Mouse (Mus musculus) kidney, postnatal 36 days (tissue): ENCODE measurements around the gene Pex10.

Experiments
- DNase-seq, 2 experiments: peaks; one replicate each; pipeline ENCODE4 v3.0.0; 2021 to 2022; ENCODE audit warnings: mixed read lengths in 2 of 2

Pex10 gene

DNA sequence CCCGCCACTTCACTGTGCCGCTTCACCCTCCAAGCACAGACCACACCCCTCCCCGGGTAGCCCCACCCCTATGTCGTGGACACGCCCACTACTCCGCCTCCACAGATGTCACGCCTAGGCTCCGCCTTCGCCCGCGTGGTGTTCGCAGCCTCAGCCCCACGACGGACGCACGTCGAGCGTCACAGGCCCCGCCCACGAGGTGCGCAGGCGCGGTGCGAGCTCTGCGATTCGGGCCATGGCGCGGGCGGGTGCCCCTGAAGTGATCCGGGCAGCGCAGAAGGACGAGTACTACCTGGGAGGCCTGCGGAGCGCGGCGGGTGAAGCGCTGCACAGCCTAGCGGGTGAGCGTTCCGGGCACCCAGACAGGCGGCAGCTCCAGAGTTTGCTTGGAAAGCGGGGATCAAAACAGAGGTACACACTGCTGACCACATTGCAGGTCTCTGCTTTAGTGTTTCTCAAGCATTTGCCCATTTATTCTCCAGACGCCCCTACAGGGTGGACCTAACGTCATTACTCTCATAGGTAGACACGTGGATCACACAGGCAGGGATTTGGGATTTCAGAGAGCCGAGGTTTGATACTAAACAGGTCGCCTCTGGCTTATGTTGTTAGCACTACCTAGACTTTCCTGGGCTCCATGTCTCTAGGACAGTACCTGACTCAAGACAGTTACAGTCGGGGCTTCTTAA lies at the start of gene Pex10:
Pex10 (plus strand) TSS at position 183 of the 689 bp plus-strand sequence.
- peak; percentile 96 to 98 for DNase-seq

DNA sequence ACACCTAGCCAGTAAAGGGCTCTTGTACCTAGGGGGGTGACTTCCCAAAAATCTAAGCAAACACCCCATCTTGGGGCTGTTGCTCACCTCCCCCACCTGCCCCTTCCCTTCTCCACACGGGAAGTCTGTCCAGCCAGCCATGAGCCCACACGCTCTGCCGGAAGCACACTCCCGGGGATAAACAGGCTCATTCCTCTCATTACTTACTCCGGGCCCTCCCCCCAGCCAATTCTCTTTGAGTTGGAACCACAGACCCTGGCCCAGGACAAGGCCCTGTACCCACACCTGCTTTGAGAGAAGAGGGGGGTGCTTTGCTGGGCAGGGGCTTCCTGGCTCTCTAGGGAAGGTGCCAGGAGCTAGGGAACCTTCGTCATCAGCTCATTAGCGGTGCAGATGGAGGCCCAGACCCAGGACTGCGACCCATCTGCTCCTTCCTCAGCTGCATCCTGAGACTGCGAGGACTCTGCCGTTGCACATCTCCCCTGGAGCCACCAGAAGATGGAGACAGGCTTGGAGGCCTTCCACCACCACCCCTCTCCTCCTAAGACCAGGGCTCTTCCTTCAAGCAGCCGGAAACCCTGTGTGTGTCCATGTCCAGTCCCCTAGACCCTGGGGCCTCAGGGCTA lies 49.5 kb upstream of the Pex10 start:
- no peak for DNase-seq

DNA sequence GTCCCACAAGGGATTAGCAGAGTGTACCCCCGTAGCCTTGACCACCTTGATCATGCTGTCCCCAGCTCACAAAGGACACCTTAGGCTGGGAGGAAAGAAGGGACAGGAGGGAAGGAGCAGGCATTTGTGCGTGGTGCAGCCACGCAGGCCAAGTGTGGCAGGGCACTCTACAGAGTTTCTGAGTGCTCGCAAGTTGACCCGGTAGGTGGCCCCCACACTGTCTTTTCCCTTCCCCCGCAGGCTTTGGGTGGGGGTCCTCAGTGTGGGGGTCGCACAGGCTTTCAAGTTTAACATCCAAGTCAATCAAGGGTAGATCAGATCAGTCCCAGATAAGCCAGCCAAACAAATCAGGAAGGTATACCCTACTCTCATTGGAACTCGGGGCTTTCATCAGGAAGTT lies 48.8 kb upstream of the Pex10 start:
- DNase-seq = no peak

DNA sequence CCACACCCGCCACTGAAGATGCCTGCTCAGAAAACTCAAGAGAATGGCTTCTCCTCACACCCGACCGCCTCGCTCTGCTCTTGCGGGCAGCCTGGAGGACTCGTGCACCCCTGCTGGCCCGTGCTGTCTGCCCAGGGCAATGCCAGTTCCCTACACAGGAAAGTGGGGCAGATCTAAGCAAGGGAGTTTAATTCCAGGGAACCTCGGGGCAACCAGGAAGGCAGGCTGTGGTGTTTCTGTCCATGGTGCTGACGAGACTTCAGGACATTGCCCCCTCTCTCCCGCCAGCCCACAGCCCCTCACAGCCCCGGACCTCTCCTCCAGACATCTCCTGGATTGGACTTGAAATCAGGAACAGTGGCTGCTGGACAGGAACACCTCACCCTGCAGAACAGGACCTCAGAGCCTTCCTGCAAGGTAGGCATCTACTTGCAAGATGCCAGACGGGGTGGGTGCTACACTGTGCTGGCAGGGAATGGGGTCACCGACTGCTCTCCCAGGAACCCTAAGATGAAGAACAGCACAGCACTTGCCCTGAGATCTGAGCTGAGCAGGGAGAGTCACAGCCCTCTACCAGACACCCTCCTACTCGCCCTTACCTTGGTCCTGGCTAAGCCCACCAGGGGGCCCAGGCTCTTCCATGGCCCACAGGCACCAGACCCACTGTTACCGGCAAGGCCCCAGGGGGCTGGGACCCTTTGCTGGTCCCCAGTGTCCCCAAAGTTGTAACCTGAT lies 48.0 kb upstream of the Pex10 start:
- peak; percentile 12 to 65 for DNase-seq

DNA sequence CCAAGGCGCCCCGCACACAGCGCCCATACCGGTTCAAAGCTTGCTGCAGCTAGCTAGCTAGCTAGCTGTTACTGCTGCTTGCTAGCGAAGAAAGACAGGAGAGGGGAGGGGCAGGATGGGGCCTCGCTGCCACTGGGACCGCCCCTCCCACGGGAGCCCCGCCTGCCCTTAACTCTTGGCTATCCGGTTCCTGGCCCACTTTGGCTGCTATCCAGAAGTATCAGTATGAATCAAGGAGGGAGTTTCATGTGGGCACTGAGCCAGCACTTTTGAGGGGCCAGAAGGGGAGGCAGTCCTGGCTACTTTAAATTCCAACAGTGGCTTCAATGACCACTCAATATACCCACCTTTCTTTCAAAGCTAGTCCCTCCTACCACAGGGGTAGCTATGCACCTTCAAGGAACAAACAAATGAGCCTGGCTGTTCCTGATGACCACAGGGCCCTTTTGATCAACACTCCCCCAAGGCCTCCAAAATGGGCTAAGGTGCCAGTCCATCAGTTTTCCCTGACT lies 47.4 kb upstream of the Pex10 start:
- peak in 1 of 2 experiments; percentile 20 for DNase-seq

DNA sequence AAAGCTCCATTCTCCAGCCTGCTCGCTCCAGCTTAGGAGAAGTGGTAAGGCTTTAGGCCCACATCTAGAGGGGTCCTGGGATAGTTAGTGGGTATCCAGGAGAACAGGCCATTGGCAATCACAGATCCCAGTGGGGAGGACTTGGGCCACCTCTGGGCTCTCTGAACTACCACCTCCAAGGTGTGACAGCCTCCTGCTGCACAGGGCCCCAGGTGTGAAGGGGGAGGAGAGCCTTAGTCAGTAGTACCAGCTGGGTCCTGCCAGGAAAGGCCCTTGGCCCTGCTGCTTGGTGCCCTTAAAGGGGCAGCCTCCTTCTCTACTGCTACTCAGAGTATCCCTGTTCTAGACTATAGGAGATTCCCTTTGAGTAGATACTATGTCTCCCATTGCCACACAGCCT lies 46.7 kb upstream of the Pex10 start:
- no peak for DNase-seq

DNA sequence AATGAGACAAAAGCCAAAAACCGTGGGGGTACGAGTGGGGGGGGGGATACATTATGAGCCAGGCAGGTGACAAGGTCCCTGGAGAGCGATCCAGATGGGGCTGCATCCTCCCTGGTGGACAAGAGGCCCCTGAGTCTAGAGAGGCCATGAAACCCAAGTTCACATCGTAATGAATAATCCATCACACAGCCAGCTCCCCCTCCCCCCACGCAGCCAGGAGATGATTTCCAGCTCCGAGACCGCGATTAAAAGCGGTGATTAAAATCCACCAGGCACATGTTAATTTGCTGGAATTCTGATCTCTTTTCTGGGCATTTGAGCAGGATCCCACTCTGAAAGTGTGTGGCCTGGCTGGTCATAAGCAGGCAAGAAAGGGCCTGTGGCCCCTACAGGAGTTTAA lies 46.0 kb upstream of the Pex10 start:
- no peak for DNase-seq

DNA sequence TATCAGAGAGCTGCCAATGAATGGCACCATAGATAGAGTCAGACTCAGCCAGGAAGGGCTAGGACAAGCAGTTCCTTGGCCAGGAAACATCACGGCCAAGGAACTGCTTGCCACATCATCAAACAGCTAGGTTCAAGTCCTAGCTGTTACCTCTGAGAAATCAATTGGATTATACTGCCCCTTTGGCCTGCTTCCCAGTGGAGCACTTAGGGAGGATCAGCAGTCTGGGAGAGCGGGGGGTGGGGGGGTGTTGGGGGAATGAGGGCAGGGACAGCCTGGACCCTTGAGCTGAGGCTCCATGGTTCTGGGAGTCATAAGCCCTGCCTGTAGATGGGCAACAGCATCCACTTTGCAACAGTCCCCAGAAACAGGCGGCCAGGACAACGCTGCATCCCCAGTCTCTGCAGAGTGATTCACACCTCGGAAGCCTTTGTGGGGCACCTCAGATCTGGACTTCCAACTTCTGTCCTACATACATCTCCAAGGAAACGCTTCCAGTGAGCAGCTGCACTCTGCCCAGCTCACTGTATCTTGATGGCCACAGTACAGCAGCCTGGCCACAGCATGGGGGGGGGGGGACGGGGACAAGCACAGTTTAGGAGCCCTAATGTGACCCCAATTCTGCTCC lies 44.5 kb upstream of the Pex10 start:
- DNase-seq = no peak

DNA sequence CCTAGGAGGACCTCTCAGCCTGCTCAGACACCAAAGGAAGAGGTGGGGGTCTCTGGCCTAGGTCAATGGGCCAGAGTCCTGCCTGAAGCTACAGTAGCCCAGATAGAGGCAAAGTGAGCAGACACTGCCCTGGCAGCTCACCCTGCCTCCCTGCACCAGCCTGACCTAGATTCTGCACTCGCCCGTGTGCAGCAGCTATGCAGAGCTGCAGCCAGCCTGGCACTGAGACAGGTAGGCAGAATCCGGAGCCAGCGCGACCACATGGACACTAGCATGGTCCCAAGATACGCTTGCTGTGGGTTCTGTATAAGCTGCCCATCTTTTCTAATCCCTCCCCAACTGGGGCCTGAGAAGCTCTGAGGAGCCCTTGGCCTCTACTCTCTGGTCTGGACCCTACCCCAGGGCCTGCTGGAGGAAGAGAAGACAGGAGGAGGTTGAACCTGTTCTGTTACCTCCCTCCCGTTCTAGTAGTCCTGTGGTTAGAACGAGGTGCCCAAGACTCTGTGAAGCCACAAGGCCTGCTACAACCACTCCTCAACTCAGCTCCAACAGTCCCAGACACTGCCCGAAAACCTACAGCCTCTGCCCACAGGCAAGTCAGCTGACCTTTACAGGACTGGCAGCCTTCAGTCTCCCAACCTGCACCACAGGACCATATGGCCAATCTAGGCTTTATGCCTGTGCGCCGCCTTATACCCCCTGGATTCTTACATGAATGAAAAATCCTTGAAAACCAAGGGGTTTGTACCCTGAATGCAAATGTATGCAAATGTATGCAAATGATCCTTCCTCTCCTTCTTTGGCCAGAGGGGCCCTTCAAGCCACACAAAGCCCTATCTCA lies 42.4 kb upstream of the Pex10 start:
- no peak for DNase-seq

DNA sequence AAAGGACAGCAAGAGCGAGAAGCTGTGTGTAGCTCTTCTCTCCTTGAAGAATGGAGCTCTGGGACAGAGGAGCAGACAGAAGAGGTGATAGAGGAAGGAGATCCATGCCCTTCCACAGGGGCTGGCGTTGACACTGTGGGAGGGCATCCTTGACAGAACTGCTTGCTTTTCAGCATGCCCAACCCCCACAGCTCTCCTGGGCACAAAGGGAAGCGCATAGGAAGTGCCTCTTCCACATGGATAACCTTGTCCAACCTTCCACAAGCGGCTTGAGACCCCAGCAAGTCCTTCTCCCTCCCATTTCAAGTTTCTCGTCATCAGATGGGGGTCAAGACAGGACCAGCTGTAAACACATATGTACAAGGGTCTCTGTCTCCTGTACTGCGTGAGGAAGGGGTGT lies 33.7 kb upstream of the Pex10 start:
- no peak for DNase-seq

DNA sequence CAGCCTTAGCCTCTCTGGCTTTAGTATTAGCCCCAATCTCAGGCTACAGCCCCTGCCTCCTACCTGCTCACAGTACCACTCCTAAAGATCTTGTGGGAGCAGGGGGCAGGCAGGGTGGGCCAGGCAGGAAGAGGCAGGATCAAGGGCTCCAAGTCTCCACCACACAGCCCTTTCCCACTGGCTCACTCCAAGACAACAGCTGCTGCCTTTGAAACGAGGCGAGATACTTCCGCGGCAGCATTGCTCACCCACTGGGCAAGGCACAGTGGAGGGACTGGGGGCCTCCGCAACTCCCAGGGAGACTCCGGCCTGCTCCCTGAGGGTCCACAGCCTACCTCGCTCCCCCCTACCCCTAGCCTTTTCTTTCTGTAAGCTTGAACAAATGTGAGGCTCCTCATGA lies 32.6 kb upstream of the Pex10 start:
- DNase-seq = no peak

DNA sequence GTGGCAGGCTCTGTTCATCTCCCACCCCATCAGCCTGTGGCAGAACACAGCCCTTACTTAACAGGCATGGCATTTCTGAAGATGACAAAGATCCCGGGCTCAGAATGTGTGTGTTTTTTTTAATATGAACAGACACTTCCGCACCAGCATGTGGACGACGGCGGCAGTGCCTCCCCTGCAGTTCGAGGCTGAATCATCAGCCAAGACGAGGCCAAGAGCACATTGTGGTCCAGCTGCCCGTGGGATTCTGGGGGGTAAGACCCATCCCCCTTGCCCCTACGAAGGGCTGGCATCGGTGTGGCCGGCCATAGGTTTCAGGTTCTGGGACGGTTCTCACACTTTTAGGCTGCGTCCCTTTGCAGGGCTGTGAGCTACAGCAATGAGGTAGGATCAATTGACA lies 32.0 kb upstream of the Pex10 start:
- DNase-seq = no peak

DNA sequence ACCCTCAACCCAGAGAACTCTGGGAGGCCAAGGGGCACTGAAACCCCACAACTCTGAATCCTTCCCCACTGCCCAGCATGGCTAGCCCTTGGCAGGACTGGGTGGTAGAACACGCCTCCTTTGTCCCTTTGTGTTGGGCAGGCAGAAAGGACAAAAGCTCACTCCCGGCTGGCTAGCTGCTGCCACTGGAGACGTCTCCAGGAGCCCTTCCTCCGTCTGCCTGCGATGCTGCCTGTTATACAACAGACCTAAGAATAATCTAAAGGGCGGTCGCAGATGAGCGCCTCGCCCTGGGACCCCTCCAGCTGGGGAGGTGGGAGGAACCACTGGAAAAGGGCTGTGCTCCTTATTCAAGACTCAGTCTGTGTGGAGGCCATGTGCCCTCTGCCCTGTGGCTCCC lies 26.6 kb upstream of the Pex10 start:
- DNase-seq = no peak

DNA sequence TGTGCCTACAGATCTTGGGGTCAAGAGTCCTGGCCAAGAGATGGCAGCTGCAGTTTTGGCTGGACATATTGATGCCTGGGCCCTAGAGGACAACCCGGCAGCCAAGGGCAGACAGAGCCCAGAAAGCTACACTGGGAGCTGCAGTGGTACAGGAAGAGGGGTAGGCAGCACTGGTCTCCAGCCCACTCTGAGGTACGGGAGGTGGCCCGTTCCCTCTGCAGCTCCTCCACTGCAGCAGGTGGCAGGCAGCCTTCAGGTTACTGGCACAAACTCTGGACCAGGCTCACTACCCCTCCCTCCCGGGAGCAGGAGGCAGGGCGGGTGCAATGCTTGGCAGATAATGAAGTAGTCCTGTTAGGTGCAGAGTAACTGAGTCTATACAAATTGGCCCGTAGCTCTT lies 26.1 kb upstream of the Pex10 start:
- no peak for DNase-seq

DNA sequence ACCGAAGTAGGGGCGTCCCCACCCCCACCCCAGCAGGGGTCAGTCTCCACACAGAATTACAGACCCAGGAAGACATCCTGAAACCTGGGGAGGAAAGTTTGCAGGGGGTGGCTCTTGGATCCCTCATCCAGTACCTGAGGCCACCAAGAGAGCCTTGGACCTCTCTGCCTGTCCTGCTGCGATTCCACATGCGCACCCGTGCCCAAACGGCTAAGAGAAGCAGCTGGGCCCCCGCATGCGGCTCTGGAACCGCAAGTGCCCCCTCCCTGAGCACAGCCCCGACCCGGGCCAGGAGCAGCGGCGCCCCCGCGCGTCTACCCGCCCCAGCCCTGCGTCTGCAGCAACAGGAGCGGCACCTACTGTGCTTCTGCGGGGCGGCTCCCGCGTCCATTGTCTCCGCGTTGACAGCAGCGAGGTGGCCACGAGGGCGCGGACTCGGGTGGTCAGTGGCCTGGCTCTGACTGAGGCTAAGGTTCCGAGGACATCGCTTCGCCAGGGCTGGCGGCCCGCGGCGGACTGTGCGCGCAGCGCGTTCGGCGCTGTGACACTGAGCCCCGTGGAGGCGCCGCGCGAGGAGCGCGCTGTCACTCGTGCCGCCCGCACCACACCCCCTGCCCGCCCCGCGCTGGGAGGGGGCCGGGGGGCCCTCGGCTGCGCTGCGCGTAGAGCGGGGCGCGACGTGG lies 24.1 kb upstream of the Pex10 start:
- no peak for DNase-seq

DNA sequence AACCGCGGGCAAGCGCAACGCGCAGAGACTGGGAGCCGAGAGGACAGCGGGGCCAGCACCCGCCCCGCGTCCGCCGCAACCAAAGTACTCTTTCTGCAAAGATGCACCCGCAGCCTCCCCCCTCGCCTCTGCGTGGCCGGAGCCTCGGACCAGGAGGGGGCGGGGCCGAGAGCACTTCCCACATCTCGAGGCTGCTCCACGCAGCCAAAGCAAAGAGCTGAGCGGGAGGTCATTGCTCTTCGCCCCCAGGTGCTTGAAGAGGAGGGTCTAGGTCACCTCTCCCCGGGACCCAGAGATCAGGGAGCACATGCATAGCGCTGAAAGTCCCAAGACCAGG lies 23.6 kb upstream of the Pex10 start:
- no peak for DNase-seq

DNA sequence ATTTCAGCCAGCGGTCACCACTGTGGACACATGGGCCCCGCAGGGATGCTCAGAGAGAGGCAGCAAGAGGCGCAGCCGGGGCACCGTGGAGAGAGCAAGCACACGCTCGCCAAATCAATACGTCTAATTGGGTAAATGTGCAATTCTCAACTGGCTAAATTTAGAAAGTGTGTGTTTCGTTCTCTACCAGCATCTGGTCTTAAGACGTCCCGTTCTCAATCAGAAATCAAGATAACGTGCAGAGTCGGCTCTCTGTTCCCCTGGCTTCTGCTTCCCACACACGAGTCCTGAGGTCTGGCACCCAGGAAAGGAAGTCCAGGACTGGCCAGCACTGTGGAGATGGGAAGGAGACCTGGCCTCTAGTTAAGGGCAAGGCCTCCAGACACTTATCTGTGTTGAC lies 20.2 kb upstream of the Pex10 start:
- no peak for DNase-seq

DNA sequence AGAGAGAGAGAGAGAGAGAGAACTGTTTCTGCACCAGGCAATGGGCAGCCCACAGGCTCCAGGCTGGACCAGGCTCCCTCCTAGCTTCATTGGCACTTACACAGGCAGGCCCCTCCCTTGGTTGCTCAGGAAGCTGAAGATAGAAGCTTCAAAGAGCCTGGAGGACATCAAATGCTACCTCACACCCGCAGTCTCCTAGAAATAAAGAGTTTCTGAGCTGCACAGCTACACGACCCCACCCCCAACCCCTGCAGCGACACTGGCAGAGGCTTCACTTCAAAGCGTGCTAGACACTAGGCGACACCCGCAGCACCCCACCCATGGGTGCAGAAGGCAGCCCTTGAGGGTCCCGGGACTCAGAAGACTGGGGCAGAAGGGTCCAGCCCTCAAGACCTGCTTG lies 16.7 kb upstream of the Pex10 start:
- no peak for DNase-seq

DNA sequence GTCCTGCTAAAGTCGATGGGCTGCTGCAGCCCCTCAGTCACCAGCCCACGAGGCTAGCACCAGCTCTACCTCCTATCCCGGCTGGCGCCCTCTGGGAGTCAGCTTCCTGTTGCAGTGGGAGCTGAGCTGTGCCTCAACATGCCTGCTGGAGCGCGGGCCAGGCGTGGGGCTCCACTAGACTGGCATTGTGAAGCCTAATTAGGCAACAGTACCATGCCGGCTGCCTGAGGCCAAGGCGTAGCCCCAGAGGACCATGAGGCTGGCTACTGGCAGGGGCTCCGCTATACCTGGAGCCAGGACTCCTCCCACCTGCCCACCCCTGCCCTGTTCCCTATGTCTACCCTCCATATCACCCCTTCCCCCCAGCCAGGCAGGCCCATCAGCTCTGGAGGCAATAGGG lies 10.1 kb upstream of the Pex10 start, which contains the start of gene Plch2:
Plch2 (minus strand) TSS at position 61 of the 400 bp plus-strand sequence.
- no peak for DNase-seq

DNA sequence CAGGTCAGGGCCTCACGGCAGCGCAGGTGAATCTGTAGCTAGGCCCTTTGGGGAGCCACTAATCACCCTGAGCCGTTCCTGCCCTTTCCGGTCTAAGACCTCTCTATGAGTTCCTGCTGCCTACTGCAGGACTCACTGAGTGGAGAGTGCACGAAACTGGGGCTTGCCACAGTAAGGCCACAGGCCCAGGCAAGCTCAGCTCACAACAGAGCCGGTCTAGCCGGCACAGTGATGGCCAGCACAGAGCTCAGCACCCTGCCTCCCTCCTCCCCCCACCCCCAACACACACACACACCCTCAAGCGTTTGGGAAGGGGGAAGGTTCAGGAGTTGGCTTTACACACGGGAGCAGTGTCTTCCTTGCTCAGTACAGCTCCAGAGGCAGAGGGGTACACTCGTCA lies 8.5 kb upstream of the Pex10 start:
- no peak for DNase-seq

DNA sequence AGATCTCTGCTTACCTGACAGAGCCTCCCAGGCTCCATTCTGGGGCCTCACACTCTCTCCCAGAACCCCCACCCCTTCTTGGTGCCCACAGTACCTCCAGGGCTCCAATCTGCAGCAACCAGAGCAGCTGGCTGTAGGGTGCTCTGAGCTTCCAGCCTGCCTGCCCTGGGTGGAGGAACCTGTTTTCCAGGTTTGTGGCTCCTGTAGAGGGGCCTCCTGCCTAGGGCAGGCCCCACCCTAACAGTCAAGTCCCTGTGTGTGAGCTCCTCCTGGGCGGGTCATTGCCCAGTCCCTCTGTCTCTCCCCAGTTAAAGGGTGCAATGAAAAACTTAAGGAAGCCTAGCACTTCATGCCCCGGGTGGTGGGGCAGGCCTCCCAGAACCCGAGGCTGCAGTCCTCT lies 2.9 kb upstream of the Pex10 start:
- DNase-seq = no peak

DNA sequence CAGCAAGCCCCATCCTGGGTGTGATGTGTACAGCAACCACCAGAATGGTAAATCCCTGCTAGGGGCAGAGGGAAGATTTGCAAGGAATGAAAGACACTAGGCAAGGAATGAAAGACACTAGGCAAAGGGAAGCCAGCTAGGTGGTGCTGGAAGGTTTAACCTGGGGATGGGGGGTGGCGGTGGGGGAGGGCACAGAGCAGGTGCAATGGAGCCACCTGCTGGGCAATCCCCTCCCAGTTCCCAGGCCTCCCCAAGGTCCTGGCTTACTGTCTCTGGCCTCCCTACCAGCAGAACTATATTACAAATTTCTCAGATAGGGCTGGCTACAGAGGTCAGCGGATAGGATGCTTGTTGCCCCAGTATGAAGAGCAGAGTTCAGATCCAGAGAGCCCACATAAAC lies 2.3 kb upstream of the Pex10 start:
- DNase-seq = peak in 1 of 2 experiments; percentile 43
